Mouse (Mus musculus): ENCODE measurements around the gene Zfp422. TPM values are rescaled to one million over a fixed set of nuclear protein-coding genes. Genes with fewer than 3 reads are reported as not detected.
A peak's percentile ranks its signal among the peaks of the same experiment; 100 is the strongest.

Gene Zfp422
- polyA plus RNA-seq (2014; fragmentation: Nextera tagmentation; extraction: Ambion mirVana), result 290 and 302 TPM in 2 replicates

DNA sequence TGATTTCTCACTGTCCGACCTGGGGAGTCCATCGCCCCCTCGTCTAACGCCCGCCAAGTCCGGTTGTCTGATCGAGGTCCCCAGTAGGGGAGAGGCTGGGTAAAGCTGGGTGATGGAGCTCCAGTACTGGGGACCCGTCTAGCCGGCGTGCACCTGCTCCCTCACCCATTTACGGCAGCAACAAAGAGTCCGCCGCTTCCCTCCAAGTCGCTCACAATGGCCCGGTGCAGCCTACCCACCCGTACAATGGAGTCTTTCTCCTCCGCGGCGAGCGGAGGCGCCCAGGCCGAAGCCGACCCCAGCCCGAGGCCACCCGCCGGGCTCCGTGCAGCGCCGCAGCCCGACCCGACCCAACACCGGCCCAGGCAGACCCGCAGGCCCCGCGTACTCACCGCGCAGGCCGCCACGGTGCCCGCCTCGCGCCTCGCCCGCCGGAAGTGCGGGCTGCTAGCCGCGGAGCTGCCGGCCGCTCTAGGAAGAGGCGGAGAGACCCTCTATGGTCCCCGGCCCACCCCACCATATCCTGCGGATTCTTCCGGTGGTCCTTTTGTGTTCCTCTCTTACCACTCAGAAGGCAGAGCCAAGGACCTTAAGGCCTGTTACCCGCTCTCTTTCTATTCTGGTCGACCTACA is at the start of gene Zfp422:
TSS of gene Zfp422 (minus strand) at position 461 of the 633 bp plus-strand sequence.
- Histone ChIP-seq H3K9ac (ENCODE audit: low read length) (peak within 1 kb of the TSS; percentile 99), H3K9me3 (ENCODE audit: control insufficient read depth, low read length) (no peaks in the 10 kb centered on the region), H3K4me3 (ENCODE audit: low read depth, low read length) (peak within 1 kb of the TSS; percentile 88), H3K36me3 (ENCODE audit: control insufficient read depth, insufficient read depth, low read length) (peaks cover 4% of the 10 kb centered on the region; the same call in 1 of the 2 replicates), H3K27me3 (ENCODE audit: control insufficient read depth, insufficient read depth, low read length) (no peaks in the 10 kb centered on the region), H3K27ac (ENCODE audit: low read depth, low read length) (peak within 1 kb of the TSS; percentile 92), H3K4me2 (ENCODE audit: low read depth) (peak within 1 kb of the TSS; percentile 75), H3K4me1 (ENCODE audit: control insufficient read depth, insufficient read depth, low read length) (0 out of 2 replicates have a peak, but pooled peaks cover 2% of the 10 kb centered on the region)
- DNase-seq (ENCODE audit: low spot score) (peak; percentile 87), ATAC-seq (ENCODE audit: insufficient read depth, low FRiP score, low TSS enrichment) (peak; percentile 95)
- WGBS, result under 1% methylated on average over 56 of the region's 56 CpGs

DNA sequence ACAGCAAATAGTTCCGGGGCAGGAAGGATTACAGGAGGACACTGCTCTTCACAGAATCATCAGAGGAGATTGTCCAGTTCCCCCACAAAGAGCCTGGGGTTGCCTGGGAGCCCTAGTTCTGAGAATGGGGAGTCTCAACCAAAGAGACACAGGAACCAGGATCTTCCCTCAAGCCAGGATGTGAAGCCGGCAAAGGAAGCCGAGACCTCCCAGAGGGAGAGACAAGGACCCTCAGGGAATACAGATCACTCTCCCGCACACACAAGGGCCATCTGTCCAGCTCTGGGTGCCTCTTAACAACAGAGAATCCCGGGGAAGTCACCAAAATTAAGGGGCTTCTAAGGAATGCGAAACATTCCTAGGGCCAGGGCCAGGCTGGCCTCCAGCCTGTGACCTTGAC is 48.5 kb upstream of the Zfp422 start:
- H3K27ac ChIP-seq (ENCODE audit: low read depth, low read length), result no peak overlapping the region
- H3K4me3 ChIP-seq (ENCODE audit: low read depth, low read length), result no peak overlapping the region
- H3K27me3 ChIP-seq (ENCODE audit: control insufficient read depth, insufficient read depth, low read length), result no peaks in the 10 kb centered on the region
- WGBS, result 69% methylated on average over 6 of the region's 6 CpGs
- H3K4me2 ChIP-seq (ENCODE audit: low read depth), result no peak overlapping the region
- DNase-seq (ENCODE audit: low spot score) (no peak), ATAC-seq (ENCODE audit: insufficient read depth, low FRiP score, low TSS enrichment) (no peak)
- no peak overlapping the region for H3K9ac ChIP-seq (ENCODE audit: low read length)
- H3K9me3 ChIP-seq (ENCODE audit: control insufficient read depth, low read length), result no peaks in the 10 kb centered on the region
- H3K4me1 ChIP-seq (ENCODE audit: control insufficient read depth, insufficient read depth, low read length), result 0 out of 2 replicates have a peak, but pooled peaks cover 3% of the 10 kb centered on the region
- no peaks in the 10 kb centered on the region for H3K36me3 ChIP-seq (ENCODE audit: control insufficient read depth, insufficient read depth, low read length)

DNA sequence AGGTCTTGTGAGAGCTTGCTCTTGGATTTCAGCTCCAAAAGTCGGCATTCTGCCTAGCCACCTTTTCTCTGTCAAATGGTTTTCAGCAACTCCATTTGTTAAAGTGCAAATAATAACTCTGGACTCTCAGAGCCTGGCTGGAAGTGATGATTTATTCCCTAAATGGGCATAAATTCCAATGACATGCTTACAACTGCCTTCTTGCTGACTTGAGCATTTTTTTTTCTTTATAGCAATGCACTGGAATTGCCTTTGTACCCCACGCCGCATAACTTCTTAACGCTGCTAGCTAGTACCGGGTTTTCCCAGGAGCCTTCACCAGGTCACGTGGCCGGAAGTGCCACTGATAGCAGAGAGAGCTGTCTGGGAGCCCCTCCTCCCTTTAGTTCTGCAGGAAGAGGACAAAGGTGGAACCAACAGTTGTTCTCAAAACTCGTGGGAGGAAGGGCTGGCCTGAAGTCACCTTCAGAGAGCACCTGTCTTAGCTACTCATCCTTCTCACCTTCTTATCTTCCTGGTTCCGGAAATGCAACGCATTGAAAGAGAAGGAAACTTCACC is 47.6 kb upstream of the Zfp422 start:
- Histone ChIP-seq H3K4me3 (ENCODE audit: low read depth, low read length) (no peak overlapping the region), H3K27me3 (ENCODE audit: control insufficient read depth, insufficient read depth, low read length) (no peaks in the 10 kb centered on the region), H3K36me3 (ENCODE audit: control insufficient read depth, insufficient read depth, low read length) (no peaks in the 10 kb centered on the region), H3K27ac (ENCODE audit: low read depth, low read length) (no peak overlapping the region), H3K9ac (ENCODE audit: low read length) (no peak overlapping the region), H3K4me2 (ENCODE audit: low read depth) (no peak overlapping the region), H3K4me1 (ENCODE audit: control insufficient read depth, insufficient read depth, low read length) (peaks cover 7% of the 10 kb centered on the region; the same call in 1 of the 2 replicates), H3K9me3 (ENCODE audit: control insufficient read depth, low read length) (no peaks in the 10 kb centered on the region)
- 75% methylated on average over 10 of the region's 10 CpGs for WGBS
- DNase-seq (ENCODE audit: low spot score), result no peak
- no peak for ATAC-seq (ENCODE audit: insufficient read depth, low FRiP score, low TSS enrichment)

DNA sequence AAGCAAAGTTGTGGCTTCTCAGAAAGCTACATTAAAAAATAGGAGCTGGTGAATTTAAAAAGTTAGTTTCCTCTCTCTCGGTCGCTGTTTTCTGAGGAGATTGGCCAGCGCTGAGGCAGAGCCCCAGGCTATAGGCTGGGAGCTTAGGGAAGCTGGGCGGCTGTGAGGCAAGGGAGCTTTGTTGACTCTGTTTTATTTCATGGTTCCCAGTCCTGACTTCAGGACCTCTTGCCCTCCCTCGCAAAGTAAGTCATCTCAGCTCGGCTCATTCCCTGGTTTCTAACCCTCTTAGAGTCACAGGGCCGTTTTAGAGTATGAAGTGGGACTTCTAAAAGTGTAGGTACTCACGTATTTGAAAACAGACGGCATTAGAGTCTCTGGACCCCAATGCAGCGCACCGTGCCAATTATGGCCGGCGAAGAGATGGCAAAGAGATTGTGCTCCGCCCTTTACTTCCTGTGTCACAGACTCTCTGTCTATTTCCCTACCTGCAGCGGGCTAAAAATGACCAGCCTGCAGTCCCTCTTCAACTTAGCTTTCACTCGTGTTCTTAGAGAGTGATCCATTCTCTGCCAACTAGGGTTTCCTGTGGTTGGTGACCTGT is 45.6 kb upstream of the Zfp422 start:
- H3K4me1 ChIP-seq (ENCODE audit: control insufficient read depth, insufficient read depth, low read length), result peaks cover 20% of the 10 kb centered on the region
- H3K4me3 ChIP-seq (ENCODE audit: low read depth, low read length), result peak overlapping the region; percentile 46
- H3K9ac ChIP-seq (ENCODE audit: low read length), result peak overlapping the region; percentile 45
- DNase-seq (ENCODE audit: low spot score), result no peak
- H3K9me3 ChIP-seq (ENCODE audit: control insufficient read depth, low read length), result no peaks in the 10 kb centered on the region
- no peaks in the 10 kb centered on the region for H3K27me3 ChIP-seq (ENCODE audit: control insufficient read depth, insufficient read depth, low read length)
- no peak overlapping the region for H3K27ac ChIP-seq (ENCODE audit: low read depth, low read length)
- peak overlapping the region; percentile 78 for H3K4me2 ChIP-seq (ENCODE audit: low read depth)
- ATAC-seq (ENCODE audit: insufficient read depth, low FRiP score, low TSS enrichment), result no peak
- 24% methylated on average over 16 of the region's 16 CpGs for WGBS
- H3K36me3 ChIP-seq (ENCODE audit: control insufficient read depth, insufficient read depth, low read length), result no peaks in the 10 kb centered on the region

DNA sequence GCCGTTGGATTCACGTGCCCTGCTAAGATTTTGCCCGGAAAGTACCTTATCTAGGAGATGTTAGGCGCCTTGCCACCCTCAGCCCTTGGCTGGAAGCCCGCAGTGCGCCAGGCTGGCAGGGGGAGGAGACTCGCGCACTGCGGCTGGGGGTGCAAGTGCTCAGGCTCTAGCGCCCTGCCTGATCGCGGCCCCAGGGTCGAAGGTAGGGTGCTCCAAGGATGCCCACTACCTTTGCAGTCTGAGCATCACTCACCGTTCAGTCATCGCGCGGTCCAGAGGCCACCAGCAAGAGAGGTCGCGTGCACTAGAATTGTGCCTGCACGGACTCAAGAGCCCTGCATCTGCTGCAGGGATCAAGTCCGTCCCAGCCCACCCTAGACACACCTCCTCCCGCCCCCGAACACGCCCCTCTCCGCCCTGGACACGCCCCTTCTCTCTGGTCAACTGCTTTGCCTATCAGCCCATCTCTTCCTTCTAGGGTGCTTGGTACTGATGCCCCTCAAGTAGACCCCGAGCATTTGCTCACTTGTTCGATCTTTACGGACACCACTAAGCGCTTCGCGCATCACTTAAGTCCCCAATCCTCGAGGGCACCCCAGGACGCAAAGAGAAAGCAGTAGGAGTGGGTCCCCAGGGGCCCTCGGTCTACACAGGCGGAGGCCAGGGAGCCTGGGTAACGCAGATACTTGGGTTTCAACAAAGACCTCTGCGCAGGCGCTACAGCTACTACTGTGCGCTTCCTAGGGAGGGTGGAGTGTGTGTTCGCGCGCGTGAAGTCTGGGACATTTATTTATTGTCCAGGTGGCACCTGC is 44.9 kb upstream of the Zfp422 start, which contains the start of gene Rassf4:
TSS of gene Rassf4 (minus strand) at position 482 of the 812 bp plus-strand sequence.
- H3K36me3 ChIP-seq (ENCODE audit: control insufficient read depth, insufficient read depth, low read length), result no peaks in the 10 kb centered on the region
- H3K4me3 ChIP-seq (ENCODE audit: low read depth, low read length), result peak within 1 kb of the TSS; percentile 46
- H3K4me1 ChIP-seq (ENCODE audit: control insufficient read depth, insufficient read depth, low read length), result peaks cover 20% of the 10 kb centered on the region
- peak within 1 kb of the TSS; percentile 45 for H3K9ac ChIP-seq (ENCODE audit: low read length)
- no peaks in the 10 kb centered on the region for H3K27me3 ChIP-seq (ENCODE audit: control insufficient read depth, insufficient read depth, low read length)
- DNase-seq (ENCODE audit: low spot score), result peak; percentile 93
- WGBS, result under 1% methylated on average over 44 of the region's 44 CpGs
- H3K4me2 ChIP-seq (ENCODE audit: low read depth), result peak within 1 kb of the TSS; percentile 78
- no peaks in the 10 kb centered on the region for H3K9me3 ChIP-seq (ENCODE audit: control insufficient read depth, low read length)
- peak; percentile 84 for ATAC-seq (ENCODE audit: insufficient read depth, low FRiP score, low TSS enrichment)
- H3K27ac ChIP-seq (ENCODE audit: low read depth, low read length), result 0 out of 2 replicates have a peak within 1 kb of the TSS, but pooled peaks have one; percentile 24

DNA sequence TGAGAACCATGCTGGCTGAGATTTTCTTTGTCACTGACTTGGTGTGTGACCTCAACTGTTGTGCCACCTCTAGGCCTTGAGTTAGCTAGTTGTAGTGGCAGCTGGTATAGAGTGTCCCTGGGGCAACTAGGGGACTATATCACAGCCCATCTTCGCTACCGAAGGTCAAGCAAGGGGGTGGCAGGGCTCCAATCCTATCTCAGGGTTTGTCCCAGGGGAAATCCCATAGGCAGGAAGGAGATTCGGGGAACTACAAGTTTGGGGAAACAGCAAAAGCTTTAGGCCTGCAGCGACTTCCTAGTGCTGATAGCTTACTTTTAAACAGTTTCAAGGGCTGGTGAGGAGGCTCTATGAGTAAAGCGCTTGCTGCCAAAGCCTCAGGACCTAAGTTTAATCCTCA is 43.5 kb upstream of the Zfp422 start:
- H3K27me3 ChIP-seq (ENCODE audit: control insufficient read depth, insufficient read depth, low read length), result no peaks in the 10 kb centered on the region
- H3K9ac ChIP-seq (ENCODE audit: low read length), result no peak overlapping the region
- ATAC-seq (ENCODE audit: insufficient read depth, low FRiP score, low TSS enrichment) (no peak), DNase-seq (ENCODE audit: low spot score) (no peak)
- no peaks in the 10 kb centered on the region for H3K36me3 ChIP-seq (ENCODE audit: control insufficient read depth, insufficient read depth, low read length)
- H3K9me3 ChIP-seq (ENCODE audit: control insufficient read depth, low read length), result no peaks in the 10 kb centered on the region
- no peak overlapping the region for H3K27ac ChIP-seq (ENCODE audit: low read depth, low read length)
- peaks cover 20% of the 10 kb centered on the region for H3K4me1 ChIP-seq (ENCODE audit: control insufficient read depth, insufficient read depth, low read length)
- 73% methylated on average over 5 of the region's 5 CpGs for WGBS
- H3K4me3 ChIP-seq (ENCODE audit: low read depth, low read length), result no peak overlapping the region; the same call in 1 of the 2 replicates
- peak overlapping the region; percentile 78; the same call in 1 of the 2 replicates for H3K4me2 ChIP-seq (ENCODE audit: low read depth)

DNA sequence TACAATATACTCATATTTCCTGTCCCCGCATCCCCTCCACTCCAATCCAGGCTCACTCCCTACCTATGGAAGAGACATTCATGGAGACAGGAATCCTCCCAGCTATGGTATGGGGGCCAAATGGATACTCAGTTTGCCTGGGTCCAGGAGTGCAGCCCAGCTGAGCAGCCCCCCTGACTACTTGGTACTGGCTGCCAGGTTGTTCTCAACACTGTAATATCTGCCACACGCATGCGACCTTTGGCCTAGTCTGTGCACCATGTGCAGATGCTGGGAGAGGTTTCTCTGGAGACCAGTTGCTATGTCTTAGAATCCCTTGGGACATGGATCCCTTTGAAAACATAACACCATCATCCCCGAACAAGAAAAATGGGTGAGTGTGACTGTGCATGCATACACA is 43.0 kb upstream of the Zfp422 start:
- H3K4me2 ChIP-seq (ENCODE audit: low read depth), result peak overlapping the region; percentile 17; the same call in 1 of the 2 replicates
- ATAC-seq (ENCODE audit: insufficient read depth, low FRiP score, low TSS enrichment), result no peak
- H3K9ac ChIP-seq (ENCODE audit: low read length), result no peak overlapping the region
- no peak overlapping the region for H3K4me3 ChIP-seq (ENCODE audit: low read depth, low read length)
- no peaks in the 10 kb centered on the region for H3K36me3 ChIP-seq (ENCODE audit: control insufficient read depth, insufficient read depth, low read length)
- H3K9me3 ChIP-seq (ENCODE audit: control insufficient read depth, low read length), result no peaks in the 10 kb centered on the region
- no peaks in the 10 kb centered on the region for H3K27me3 ChIP-seq (ENCODE audit: control insufficient read depth, insufficient read depth, low read length)
- no peak for DNase-seq (ENCODE audit: low spot score)
- WGBS, result 64% methylated on average over 4 of the region's 4 CpGs
- H3K4me1 ChIP-seq (ENCODE audit: control insufficient read depth, insufficient read depth, low read length), result peaks cover 20% of the 10 kb centered on the region
- peak overlapping the region; percentile 85; the same call in 1 of the 2 replicates for H3K27ac ChIP-seq (ENCODE audit: low read depth, low read length)

DNA sequence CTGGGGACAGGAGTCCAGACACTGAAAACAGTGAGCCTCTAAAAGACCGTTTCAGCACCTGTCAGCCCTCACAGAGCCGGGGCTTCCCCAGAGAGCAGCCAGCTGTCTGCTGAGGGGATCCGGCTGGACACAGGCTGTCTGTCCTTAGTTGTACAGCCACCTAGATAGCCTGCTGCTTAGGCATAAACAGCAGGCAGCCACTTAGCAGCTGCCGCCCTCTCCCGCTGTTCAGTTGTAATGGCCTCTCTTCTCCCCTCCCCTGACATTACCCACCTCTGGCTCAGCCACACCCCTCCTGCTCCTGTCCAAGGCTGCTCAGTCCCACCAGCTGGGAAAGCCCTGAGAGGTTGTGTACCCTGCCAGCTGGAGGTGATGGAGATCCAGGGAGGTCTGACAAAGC is 42.2 kb upstream of the Zfp422 start:
- peaks cover 20% of the 10 kb centered on the region for H3K4me1 ChIP-seq (ENCODE audit: control insufficient read depth, insufficient read depth, low read length)
- peak; percentile 49 for ATAC-seq (ENCODE audit: insufficient read depth, low FRiP score, low TSS enrichment)
- H3K9ac ChIP-seq (ENCODE audit: low read length), result no peak overlapping the region
- H3K27me3 ChIP-seq (ENCODE audit: control insufficient read depth, insufficient read depth, low read length), result no peaks in the 10 kb centered on the region
- WGBS, result 0% methylated on average over 5 of the region's 5 CpGs
- H3K4me3 ChIP-seq (ENCODE audit: low read depth, low read length), result no peak overlapping the region
- peak overlapping the region; percentile 85 for H3K27ac ChIP-seq (ENCODE audit: low read depth, low read length)
- H3K4me2 ChIP-seq (ENCODE audit: low read depth), result peak overlapping the region; percentile 17; the same call in 1 of the 2 replicates
- no peaks in the 10 kb centered on the region for H3K9me3 ChIP-seq (ENCODE audit: control insufficient read depth, low read length)
- DNase-seq (ENCODE audit: low spot score), result peak; percentile 64
- H3K36me3 ChIP-seq (ENCODE audit: control insufficient read depth, insufficient read depth, low read length), result no peaks in the 10 kb centered on the region
